Mouse (Mus musculus): ENCODE data around the gene Ube2j1. TPM values are rescaled to one million over a fixed set of nuclear protein-coding genes. Genes with fewer than 3 reads are reported as not detected.

The Ube2j1 gene
- polyA plus RNA-seq (2017; shearing (Covaris generic)), result 60.6 TPM

DNA sequence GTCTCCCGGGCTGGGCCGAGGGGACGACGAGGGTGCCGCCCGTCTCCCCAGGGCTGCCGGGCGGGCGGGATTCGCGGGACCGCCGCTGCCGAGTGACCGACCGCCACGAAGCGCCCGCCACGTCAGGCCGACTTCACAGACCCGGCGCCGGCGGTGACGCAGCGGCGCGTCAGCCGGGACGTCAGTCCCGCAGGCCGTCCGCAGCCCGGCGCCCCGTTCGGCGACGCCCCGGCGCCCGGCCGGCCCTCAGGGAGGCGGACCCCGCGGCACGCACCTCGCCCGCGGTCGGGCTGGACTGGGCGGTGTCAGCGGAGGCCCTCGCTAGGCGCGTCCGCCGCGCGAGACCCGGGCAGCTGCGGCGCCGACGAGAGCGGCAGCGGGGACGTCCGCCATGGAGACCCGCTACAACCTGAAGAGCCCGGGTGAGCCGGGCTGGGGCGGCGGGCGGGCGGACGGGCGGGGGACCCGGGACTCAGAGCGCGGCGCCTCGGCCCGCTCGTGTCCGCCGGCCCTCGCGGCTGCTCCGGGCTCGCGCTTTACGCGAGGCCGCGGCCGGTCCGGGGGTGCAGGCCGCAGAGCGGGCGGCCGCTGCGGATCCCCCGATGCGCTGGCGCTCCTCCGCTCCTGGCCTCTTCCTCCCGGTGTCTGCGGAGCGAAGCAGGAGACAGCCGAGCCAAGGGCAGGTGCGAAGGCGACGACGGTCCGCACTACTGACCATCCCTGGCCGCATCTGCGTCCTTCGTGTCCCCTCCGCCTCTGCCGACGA is at the start of gene Ube2j1:
Gene Ube2j1 (plus strand): TSS at position 222 of the 766 bp plus-strand sequence.

DNA sequence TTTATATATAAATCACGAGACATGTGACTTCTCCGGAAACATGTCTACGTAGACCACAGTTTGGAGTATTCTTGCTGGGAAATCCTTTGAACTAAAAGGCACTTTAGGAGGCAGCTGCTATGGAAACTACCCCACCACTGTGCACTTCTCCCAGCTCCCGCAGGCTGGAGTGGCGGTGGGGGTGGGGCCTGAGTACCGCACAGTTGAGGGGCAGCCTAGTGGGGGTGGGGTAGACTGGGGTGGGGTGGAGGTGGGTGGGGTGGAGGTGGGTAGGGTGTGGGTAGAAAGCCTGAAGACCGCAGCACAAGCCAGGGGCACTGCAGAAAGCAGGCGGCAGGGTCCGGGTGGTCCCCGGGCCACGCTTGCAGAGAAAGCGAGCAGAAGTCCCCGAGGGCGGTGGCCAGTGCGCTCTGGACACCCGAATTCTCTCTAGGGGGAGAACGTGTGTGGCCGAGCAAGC is 48.5 kb upstream of the Ube2j1 start, which contains the start of gene Rragd:
Gene Rragd (plus strand): TSS at position 322 of the 460 bp plus-strand sequence.

DNA sequence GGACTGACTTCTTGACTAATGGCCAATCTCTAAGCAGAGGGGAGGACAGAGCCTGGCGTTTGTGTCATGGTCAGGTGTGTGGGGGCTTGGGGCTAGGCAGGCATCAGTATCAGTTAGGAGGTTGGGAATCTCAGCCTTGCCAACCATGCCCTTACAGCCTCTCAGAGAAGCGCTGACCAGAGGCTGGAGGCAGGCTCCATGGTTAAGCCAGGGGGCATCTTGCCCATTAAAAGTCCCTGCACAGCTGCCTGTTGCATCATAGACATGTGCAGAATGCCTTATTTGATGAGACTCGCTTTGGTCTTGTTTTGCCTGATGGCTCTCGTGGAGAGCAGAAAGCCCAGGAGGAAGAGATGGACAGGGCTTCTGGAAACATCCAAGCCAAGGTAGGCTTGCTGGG is 31.8 kb downstream of the Ube2j1 start, which contains the start of gene Gabrr2:
Gene Gabrr2 (plus strand): TSS at position 19 of the 400 bp plus-strand sequence.

Other genes with a start within 250 kb of the Ube2j1 start
- 77.9 TPM for gene Lyrm2, start 231.2 kb upstream of the Ube2j1 start, polyA plus RNA-seq (2017; shearing (Covaris generic))
- gene Ankrd6, start 80.6 kb upstream of the Ube2j1 start, polyA plus RNA-seq (2017; shearing (Covaris generic)), result 4.2 TPM
- gene Rragd, start 48.4 kb upstream of the Ube2j1 start, polyA plus RNA-seq (2017; shearing (Covaris generic)), result 13.7 TPM
- 18.2 TPM for gene Gabrr2, start 31.6 kb downstream of the Ube2j1 start, polyA plus RNA-seq (2017; shearing (Covaris generic))
- gene Gabrr1, start 101.1 kb downstream of the Ube2j1 start, polyA plus RNA-seq (2017; shearing (Covaris generic)), result not detected
- gene Pm20d2, start 158.3 kb downstream of the Ube2j1 start, polyA plus RNA-seq (2017; shearing (Covaris generic)), result not detected
- gene Srsf12, start 177.6 kb downstream of the Ube2j1 start, polyA plus RNA-seq (2017; shearing (Covaris generic)), result 2.3 TPM